Mouse (Mus musculus) Patski (cell line): ENCODE results near the gene Guf1. TPM values are rescaled to one million over a fixed set of nuclear protein-coding genes. Genes with fewer than 3 reads are reported as not detected.
A peak's percentile ranks its signal among the peaks of the same experiment; 100 is the strongest.

Experiments
- ATAC-seq: fragments of 100-300 bp; one replicate; pipeline ENCODE4 v1.8.0; 2021
- CTCF ChIA-PET: fragments of 350-600 bp; sonication (Branson Sonifier 250); formaldehyde crosslinking; loops from one replicate; lab custom pipeline; 2022; ENCODE audit warnings: inconsistent platforms; lab: Charles Lee
- POLR2A ChIA-PET: fragments of 350-600 bp; sonication (Branson Sonifier 250); formaldehyde crosslinking; loops from one replicate; lab custom pipeline; 2022; ENCODE audit warnings: antibody characterized with exemption, inconsistent platforms; lab: Charles Lee
- DNase-seq: peaks from one replicate; pipeline ENCODE4 v3.0.0-alpha.2; 2011; ENCODE audit warnings: low read depth, low spot score
- H3K27me3 ChIP-seq: fragments of 371-371 bp; one replicate; pipeline ENCODE4 v1.5.1; 2021
- CTCF ChIP-seq: fragments of 100-300 bp; IDR thresholded peaks from one replicate; pipeline ENCODE4 v1.5.1; 2021
- in situ Hi-C: fragments of 300-500 bp; cut with MboI; formaldehyde crosslinking; loops from 3 replicates; pipeline ENCODE4 v1.11.1; 2018; ENCODE audit warnings: low pct_unique_long_range_greater_than_20kb, mixed read lengths
- polyA plus RNA-seq: library from polyadenylated mRNA; unstranded; gene quantifications from one replicate; pipeline ENCODE4 v1.2.3, GENCODE M21; 2021

Gene Guf1
- polyA plus RNA-seq, 1 experiment from 2014 or later: 27.5 TPM

GRCm38 (mm10) chr5:69557404-69557935, 747 bp downstream of the Guf1 start:
- ChIA-PET POLR2A (interaction anchor here (0.7 kb wide), 1 partner anchor 28 kb away, joined by 3 read pairs; no protein-coding TSS in a partner anchor), CTCF (interaction anchor here (0.9 to 2.0 kb wide), 4 partner anchors 9 to 25 kb away, joined by 3 to 4 read pairs (median 4); no protein-coding TSS in a partner anchor)
- no peak for DNase-seq
- TF ChIP-seq CTCF: no peak
- in situ Hi-C loops: no loop called here
- H3K27me3 ChIP-seq: peaks cover 8% of the 10 kb centered on the region
- ATAC-seq: peak; percentile 22

- TF ChIP-seq CTCF: peak; percentile 64
- ChIA-PET POLR2A (no interaction called here), CTCF (interaction anchor here (0.9 to 1.8 kb wide), 2 partner anchors 10 to 14 kb away, joined by 4 to 5 read pairs; no protein-coding TSS in a partner anchor)
- in situ Hi-C loops: no loop called here
- ATAC-seq: peak; percentile 99
- DNase-seq: peak; percentile 61
- peaks cover 13% of the 10 kb centered on the region for H3K27me3 ChIP-seq
Measured at GRCm38 (mm10) chr5:69591640-69592461, 35.1 kb downstream of the Guf1 start, which contains the start of gene Gnpda2. TSS of gene Gnpda2 (minus strand) at chr5:69592340.

- peak; percentile 45 for TF ChIP-seq CTCF
- ChIA-PET CTCF (interaction anchor here (0.8 to 2.0 kb wide), 5 partner anchors 8 to 24 kb away, joined by 3 to 5 read pairs (median 3); no protein-coding TSS in a partner anchor), POLR2A (no interaction called here)
- DNase-seq (no peak), ATAC-seq (peak; percentile 51)
- in situ Hi-C loops: no loop called here
- H3K27me3 ChIP-seq: peaks cover 86% of the 10 kb centered on the region
Measured at GRCm38 (mm10) chr5:69601027-69601426, 44.3 kb downstream of the Guf1 start.

GRCm38 (mm10) chr5:69613209-69613796, 56.6 kb downstream of the Guf1 start:
- CTCF ChIA-PET: interaction anchor here (1.0 to 1.7 kb wide), 7 partner anchors 9 to 21 kb away, joined by 3 to 6 read pairs (median 5); no protein-coding TSS in a partner anchor

GRCm38 (mm10) chr5:69620899-69621298, 64.2 kb downstream of the Guf1 start:
- in situ Hi-C loops: no loop called here
- no peak for TF ChIP-seq CTCF
- ChIA-PET POLR2A (no interaction called here), CTCF (no interaction called here)
- ATAC-seq (no peak), DNase-seq (no peak)
- H3K27me3 ChIP-seq: peaks cover 62% of the 10 kb centered on the region

More at GRCm38 (mm10) chr5:69613209-69613796, 56.6 kb downstream of the Guf1 start:
- peak; percentile 52 for TF ChIP-seq CTCF
- no peak for ATAC-seq
- in situ Hi-C loops: no loop called here
- DNase-seq: no peak
- H3K27me3 ChIP-seq: peaks cover 46% of the 10 kb centered on the region
- POLR2A ChIA-PET: no interaction called here

Other genes starting within 250 kb of the Guf1 start
- not detected for gene Kctd8, start 215.2 kb upstream of the Guf1 start, polyA plus RNA-seq
- gene Yipf7, start 14.3 kb upstream of the Guf1 start, polyA plus RNA-seq: not detected
- 33.8 TPM for gene Gnpda2, start 35.4 kb downstream of the Guf1 start, polyA plus RNA-seq